Mouse (Mus musculus): ENCODE results near the gene Ano6. TPM values are rescaled to one million over a fixed set of nuclear protein-coding genes. Genes with fewer than 3 reads are reported as not detected.
A peak's percentile ranks its signal among the peaks of the same experiment; 100 is the strongest.
"Not testable (repeated sequence)": the region's sequence is repeated elsewhere in the genome, so short reads cannot be mapped to it uniquely, and the experiment has no call there.

Ano6 gene
- polyA plus RNA-seq, 1 experiment from 2014 or later: 54.2 TPM

DNA sequence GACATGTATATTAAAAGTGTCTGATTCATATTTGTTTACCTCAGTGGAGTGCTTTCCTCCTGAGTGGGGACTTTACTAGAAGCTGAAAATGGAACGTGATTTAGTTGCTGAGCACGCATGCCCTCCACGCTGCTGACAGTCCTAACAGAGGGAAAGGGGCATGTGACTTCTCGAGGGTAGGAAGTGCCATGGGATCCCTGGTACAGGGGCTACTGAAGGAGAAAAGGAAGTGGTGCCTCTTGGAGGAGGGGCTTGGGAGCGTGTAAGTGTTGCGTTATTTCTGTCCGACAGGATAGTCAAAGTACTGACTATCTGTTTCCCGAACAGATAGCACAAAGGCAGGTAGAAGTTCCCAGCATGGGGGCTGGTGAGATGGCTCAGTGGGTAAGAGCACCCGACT, 31.5 kb downstream of the Ano6 start:
- no peaks in the 10 kb centered on the region for H3K9me3 ChIP-seq
- H3K9ac ChIP-seq: no peak overlapping the region
- H3K4me3 ChIP-seq: no peak overlapping the region
- peaks cover 11% of the 10 kb centered on the region for H3K36me3 ChIP-seq
- H3K4me2 ChIP-seq (replicated peaks): no peak overlapping the region
- WGBS: 91% methylated on average over 9 of the region's 9 CpGs
- no peak for ATAC-seq (ENCODE audit: low FRiP score, low read depth)
- H3K27ac ChIP-seq: no peak overlapping the region
- peaks cover 33% of the 10 kb centered on the region for H3K4me1 ChIP-seq
- no peaks in the 10 kb centered on the region for H3K27me3 ChIP-seq

DNA sequence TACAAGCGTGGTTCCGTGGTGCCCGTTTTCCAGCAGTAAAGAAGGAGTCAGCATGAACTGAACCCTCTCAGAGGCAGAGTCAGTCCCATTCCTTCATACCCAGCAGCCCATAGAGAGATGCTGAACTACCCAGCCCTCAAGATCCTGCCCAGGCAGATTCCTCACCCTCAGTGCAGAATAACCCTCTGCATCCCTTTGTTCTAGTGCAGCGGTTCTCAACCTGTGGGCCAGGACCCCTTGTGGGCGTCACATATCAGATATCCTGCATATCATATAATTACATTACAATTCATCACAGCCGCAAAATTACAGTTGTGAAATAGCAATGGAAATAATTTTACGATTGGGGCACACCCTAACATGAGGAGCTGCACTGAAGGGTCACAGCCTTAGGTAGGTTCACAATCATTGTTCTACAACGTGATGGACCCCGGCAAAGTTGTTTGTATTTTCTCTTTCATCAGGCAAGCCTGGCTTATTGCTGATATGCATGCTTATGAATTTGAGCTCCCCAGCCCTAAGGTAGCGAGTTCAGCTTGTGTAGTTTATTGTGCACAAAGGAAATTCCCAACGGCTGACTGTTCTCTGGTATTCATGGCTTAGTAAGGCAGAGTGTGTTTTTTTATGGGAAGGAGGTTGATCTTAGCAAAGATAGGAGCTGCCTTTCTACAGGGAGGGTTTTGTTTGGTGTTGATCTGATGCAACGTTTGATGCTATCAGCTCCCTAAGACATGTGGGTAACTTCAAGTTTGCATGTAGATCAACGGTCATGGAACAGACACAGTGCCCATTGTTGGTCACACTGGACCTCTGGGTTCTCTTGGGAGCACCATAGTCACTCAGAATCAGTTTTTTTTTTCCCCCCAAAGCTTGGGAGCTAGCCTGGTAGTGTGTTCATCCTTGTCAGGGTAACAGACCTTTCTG, 33.0 kb downstream of the Ano6 start:
- H3K27me3 ChIP-seq: no peaks in the 10 kb centered on the region
- no peak for ATAC-seq (ENCODE audit: low FRiP score, low read depth)
- H3K9me3 ChIP-seq: no peaks in the 10 kb centered on the region
- no peak overlapping the region for H3K9ac ChIP-seq
- H3K4me3 ChIP-seq: no peak overlapping the region
- WGBS: 82% methylated on average over 13 of the region's 13 CpGs
- H3K4me1 ChIP-seq: peaks cover 47% of the 10 kb centered on the region
- no peak overlapping the region for H3K27ac ChIP-seq
- H3K36me3 ChIP-seq: peaks cover 11% of the 10 kb centered on the region
- no peak overlapping the region for H3K4me2 ChIP-seq (replicated peaks)

GRCm38 (mm10) chr15:95826516-95826915, 35.9 kb downstream of the Ano6 start:
- Histone ChIP-seq H3K27me3 (no peaks in the 10 kb centered on the region), H3K4me2 (replicated peaks) (no peak overlapping the region), H3K4me3 (no peak overlapping the region), H3K27ac (no peak overlapping the region), H3K36me3 (peaks cover 11% of the 10 kb centered on the region), H3K4me1 (peaks cover 61% of the 10 kb centered on the region), H3K9ac (no peak overlapping the region), H3K9me3 (no peaks in the 10 kb centered on the region)
- no peak for ATAC-seq (ENCODE audit: low FRiP score, low read depth)
- WGBS: 80% methylated on average over 13 of the region's 13 CpGs

GRCm38 (mm10) chr15:95827465-95827971, 36.9 kb downstream of the Ano6 start:
- no peaks in the 10 kb centered on the region for H3K27me3 ChIP-seq
- no peak for ATAC-seq (ENCODE audit: low FRiP score, low read depth)
- peaks cover 11% of the 10 kb centered on the region for H3K36me3 ChIP-seq
- peaks cover 57% of the 10 kb centered on the region for H3K4me1 ChIP-seq
- H3K4me3 ChIP-seq: no peak overlapping the region
- H3K9ac ChIP-seq: no peak overlapping the region
- H3K27ac ChIP-seq: no peak overlapping the region; the same call in 1 of the 2 replicates
- H3K4me2 ChIP-seq (replicated peaks): no peak overlapping the region
- WGBS: 42% methylated on average over 11 of the region's 11 CpGs
- no peaks in the 10 kb centered on the region for H3K9me3 ChIP-seq

GRCm38 (mm10) chr15:95828018-95828646, 37.5 kb downstream of the Ano6 start:
- peaks cover 54% of the 10 kb centered on the region for H3K4me1 ChIP-seq
- H3K36me3 ChIP-seq: peaks cover 11% of the 10 kb centered on the region
- not testable (repeated sequence) for H3K27ac ChIP-seq; ATAC-seq (ENCODE audit: low FRiP score, low read depth); H3K4me2 ChIP-seq (replicated peaks); H3K27me3 ChIP-seq; H3K9me3 ChIP-seq; H3K4me3 ChIP-seq; H3K9ac ChIP-seq
- 73% methylated on average over 8 of the region's 8 CpGs for whole genome bisulfite sequencing

DNA sequence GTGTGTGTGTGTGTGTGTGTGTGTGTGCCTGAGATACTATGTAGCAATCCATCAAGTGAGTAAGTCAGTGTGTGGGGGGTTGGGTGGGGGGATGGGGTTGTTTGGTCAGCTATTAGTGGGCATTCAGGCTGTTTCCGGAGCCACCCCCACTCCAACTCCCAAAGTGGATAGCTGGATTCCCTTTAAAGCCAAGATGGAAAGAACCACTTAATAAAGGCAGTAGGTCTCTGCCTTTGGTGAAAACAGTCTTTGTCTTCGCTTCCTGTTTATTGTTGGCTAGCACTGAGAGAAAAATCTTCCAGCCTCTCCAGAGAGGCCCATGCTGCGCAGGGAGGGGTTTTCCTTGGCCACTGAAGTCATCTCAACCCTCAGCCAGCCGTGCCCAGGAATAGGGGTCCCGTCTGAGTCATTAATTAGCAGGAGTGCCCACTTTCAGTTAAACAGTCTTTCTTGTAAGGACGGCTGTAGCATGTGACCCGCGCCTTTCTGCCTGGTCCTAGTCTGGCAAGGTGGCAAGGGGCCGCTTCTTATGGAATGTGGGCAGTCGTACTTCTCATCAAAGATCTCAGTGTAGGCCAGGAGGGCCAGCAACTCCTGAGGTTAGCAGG, 38.1 kb downstream of the Ano6 start:
- Histone ChIP-seq H3K27ac (peak overlapping the region; percentile 56; the same call in 1 of the 2 replicates), H3K4me1 (peaks cover 51% of the 10 kb centered on the region), H3K27me3 (no peaks in the 10 kb centered on the region), H3K9me3 (no peaks in the 10 kb centered on the region), H3K4me3 (no peak overlapping the region), H3K4me2 (replicated peaks) (peak overlapping the region; percentile 39), H3K9ac (peak overlapping the region; percentile 31; the same call in 1 of the 2 replicates), H3K36me3 (peaks cover 11% of the 10 kb centered on the region)
- WGBS: 32% methylated on average over 10 of the region's 10 CpGs
- peak; percentile 39; the same call in 1 of the 2 replicates for ATAC-seq (ENCODE audit: low FRiP score, low read depth)

DNA sequence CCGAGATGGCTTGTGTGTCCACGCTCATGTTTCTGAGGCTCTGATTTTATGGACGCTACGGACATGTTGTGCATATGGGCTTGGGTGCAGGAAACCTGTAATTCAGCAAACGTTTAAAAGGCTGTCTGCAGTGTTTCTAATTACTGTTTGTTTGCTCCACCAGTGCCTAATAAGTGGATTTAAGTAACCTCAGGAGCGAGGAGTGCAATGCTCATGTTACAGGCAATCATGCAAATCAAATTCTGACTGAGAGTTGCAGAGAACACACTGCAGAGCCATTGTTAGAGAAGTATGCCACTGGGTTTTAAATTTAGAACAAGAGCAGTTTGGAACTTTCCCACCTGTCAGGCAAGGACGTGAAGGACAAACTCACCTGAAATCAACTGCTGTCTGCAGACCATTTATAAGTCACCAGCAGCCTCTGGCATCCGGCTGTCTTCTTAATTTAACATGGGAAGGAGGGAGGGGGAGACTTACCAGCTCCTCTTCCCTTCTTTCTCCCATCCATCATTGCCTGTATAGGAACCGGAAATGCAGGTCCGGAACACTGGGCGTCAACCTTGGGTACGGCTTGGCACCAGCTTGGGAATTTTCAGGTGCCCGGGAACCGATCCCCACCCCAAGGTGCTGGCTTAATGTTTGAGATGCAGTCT, 39.0 kb downstream of the Ano6 start:
- 0 out of 2 replicates have a peak overlapping the region, but pooled peaks have one; percentile 13 for H3K9ac ChIP-seq
- H3K9me3 ChIP-seq: no peaks in the 10 kb centered on the region
- H3K4me2 ChIP-seq (replicated peaks): peak overlapping the region; percentile 39
- H3K27ac ChIP-seq: peak overlapping the region; percentile 56; the same call in 1 of the 2 replicates
- WGBS: 31% methylated on average over 14 of the region's 14 CpGs
- peaks cover 9% of the 10 kb centered on the region for H3K36me3 ChIP-seq
- no peak for ATAC-seq (ENCODE audit: low FRiP score, low read depth)
- H3K4me1 ChIP-seq: peaks cover 50% of the 10 kb centered on the region
- H3K4me3 ChIP-seq: no peak overlapping the region
- no peaks in the 10 kb centered on the region for H3K27me3 ChIP-seq

- H3K9ac ChIP-seq: 0 out of 2 replicates have a peak overlapping the region, but pooled peaks have one; percentile 13
- H3K36me3 ChIP-seq: peaks cover 4% of the 10 kb centered on the region
- no peak overlapping the region for H3K4me3 ChIP-seq
- H3K4me2 ChIP-seq (replicated peaks): peak overlapping the region; percentile 39
- ATAC-seq (ENCODE audit: low FRiP score, low read depth): 0 out of 2 replicates have a peak, but pooled peaks have one; percentile 10
- H3K4me1 ChIP-seq: peaks cover 50% of the 10 kb centered on the region
- H3K27ac ChIP-seq: peak overlapping the region; percentile 12; the same call in 1 of the 2 replicates
- no peaks in the 10 kb centered on the region for H3K27me3 ChIP-seq
- H3K9me3 ChIP-seq: no peaks in the 10 kb centered on the region
- 53% methylated on average over 12 of the region's 12 CpGs for WGBS
Observed at GRCm38 (mm10) chr15:95830206-95830560, 39.5 kb downstream of the Ano6 start.

GRCm38 (mm10) chr15:95833292-95833691, 42.6 kb downstream of the Ano6 start:
- no peak overlapping the region for H3K4me3 ChIP-seq
- H3K4me2 ChIP-seq (replicated peaks): no peak overlapping the region
- H3K4me1 ChIP-seq: peaks cover 55% of the 10 kb centered on the region
- H3K27ac ChIP-seq: no peak overlapping the region
- H3K36me3 ChIP-seq: no peaks in the 10 kb centered on the region
- ATAC-seq (ENCODE audit: low FRiP score, low read depth): no peak
- no peak overlapping the region for H3K9ac ChIP-seq
- WGBS: 81% methylated on average over 9 of the region's 9 CpGs
- no peaks in the 10 kb centered on the region for H3K9me3 ChIP-seq
- no peaks in the 10 kb centered on the region for H3K27me3 ChIP-seq

GRCm38 (mm10) chr15:95836077-95836476, 45.4 kb downstream of the Ano6 start:
- no peak for ATAC-seq (ENCODE audit: low FRiP score, low read depth)
- Histone ChIP-seq H3K36me3 (no peaks in the 10 kb centered on the region), H3K4me1 (peaks cover 38% of the 10 kb centered on the region), H3K4me3 (no peak overlapping the region), H3K27me3 (no peaks in the 10 kb centered on the region), H3K4me2 (replicated peaks) (no peak overlapping the region), H3K9ac (no peak overlapping the region), H3K27ac (no peak overlapping the region), H3K9me3 (no peaks in the 10 kb centered on the region)
- 63% methylated on average over 4 of the region's 4 CpGs for WGBS

DNA sequence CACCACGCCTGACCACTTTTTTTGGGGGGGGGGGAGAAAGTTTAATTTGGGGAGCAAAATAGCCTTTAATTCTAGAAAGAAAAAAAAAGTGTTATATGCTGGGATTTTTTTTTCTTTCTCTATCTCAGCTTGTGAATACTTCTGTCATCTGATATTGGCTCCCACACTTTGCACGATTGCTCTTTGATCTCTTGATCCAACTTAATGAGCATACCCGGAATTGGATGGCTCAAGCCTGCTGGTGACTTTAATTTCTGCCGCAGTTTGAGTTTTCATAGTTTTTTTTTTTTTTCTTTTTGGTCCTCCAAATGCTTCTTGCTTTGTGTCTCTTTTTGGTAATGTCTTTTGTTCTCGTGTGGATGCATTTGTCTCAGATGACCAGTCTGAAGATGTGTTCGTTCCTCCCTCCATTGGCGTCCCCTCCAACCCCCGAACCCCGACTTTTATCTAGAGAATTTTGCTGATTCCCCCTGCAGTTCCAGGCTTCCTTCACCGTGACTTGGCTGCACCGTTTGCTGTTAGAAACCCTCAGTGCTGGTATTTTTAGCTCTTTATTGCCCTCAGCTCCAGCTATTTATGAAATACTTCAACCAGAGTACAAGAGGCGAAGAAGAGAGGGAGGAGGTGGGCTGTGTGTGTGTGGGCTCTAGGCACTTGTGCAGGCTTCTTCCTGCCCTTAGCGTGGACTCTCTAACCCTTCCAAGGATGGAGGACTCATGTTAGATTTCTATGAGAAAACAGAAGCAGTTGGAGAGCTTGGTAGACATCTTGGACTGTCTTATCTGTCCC, 46.2 kb downstream of the Ano6 start:
- Histone ChIP-seq H3K4me3 (no peak overlapping the region), H3K27ac (no peak overlapping the region), H3K4me1 (peaks cover 38% of the 10 kb centered on the region), H3K4me2 (replicated peaks) (peak overlapping the region; percentile 31; the same call in 1 of the 2 replicates), H3K9me3 (no peaks in the 10 kb centered on the region), H3K27me3 (no peaks in the 10 kb centered on the region), H3K9ac (no peak overlapping the region), H3K36me3 (no peaks in the 10 kb centered on the region)
- WGBS: 34% methylated on average over 13 of the region's 13 CpGs
- no peak for ATAC-seq (ENCODE audit: low FRiP score, low read depth)

All from limb, embryonic 13.5 days (tissue).